Mouse (Mus musculus): Measurements from ENCODE around the gene Igsf11.

DNA sequence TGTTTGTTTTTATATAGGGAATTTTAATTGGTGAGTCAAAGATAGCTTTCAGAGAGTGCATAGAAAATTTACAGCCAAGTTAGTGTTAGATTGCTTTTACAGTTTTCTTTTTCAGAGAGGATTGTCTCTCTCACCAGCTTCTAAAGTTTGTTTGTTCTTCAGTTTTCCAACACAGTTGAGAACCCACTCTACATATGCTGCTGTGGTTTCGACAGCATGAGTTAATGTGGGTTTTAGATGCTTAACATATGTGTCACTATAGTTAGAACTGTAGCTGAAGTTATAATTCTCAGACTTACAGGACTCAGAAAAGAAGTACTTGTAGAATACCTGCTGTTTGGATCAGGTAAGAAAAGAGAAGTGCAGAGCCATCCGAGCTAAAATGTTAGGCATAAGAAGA is 25.6 kb downstream of the Igsf11 start:
- TF ChIP-seq CTCF (IDR thresholded peaks at IDR 0.05; ENCODE audit: insufficient read depth, low read depth, low read length) (no peak), POLR2A (IDR thresholded peaks at IDR 0.05; ENCODE audit: insufficient read depth, low read depth, low read length) (no peak)

All from olfactory bulb, adult 2 months (tissue).